Mouse (Mus musculus) Patski (cell line): ENCODE measurements around the gene Kmt2b. TPM values are rescaled to one million over a fixed set of nuclear protein-coding genes. Genes with fewer than 3 reads are reported as not detected.

ENCODE experiments used
- ATAC-seq: fragments of 100-300 bp; one replicate; pipeline ENCODE4 v1.8.0; 2021
- CTCF ChIA-PET: fragments of 350-600 bp; sonication (Branson Sonifier 250); formaldehyde crosslinking; loops from one replicate; lab custom pipeline; 2022; ENCODE audit warnings: inconsistent platforms; lab: Charles Lee
- POLR2A ChIA-PET: fragments of 350-600 bp; sonication (Branson Sonifier 250); formaldehyde crosslinking; loops from one replicate; lab custom pipeline; 2022; ENCODE audit warnings: antibody characterized with exemption, inconsistent platforms; lab: Charles Lee
- DNase-seq: peaks from one replicate; pipeline ENCODE4 v3.0.0-alpha.2; 2011; ENCODE audit warnings: low read depth, low spot score
- H3K27me3 ChIP-seq: fragments of 371-371 bp; one replicate; pipeline ENCODE4 v1.5.1; 2021
- CTCF ChIP-seq: fragments of 100-300 bp; IDR thresholded peaks from one replicate; pipeline ENCODE4 v1.5.1; 2021
- in situ Hi-C: fragments of 300-500 bp; cut with MboI; formaldehyde crosslinking; loops from 3 replicates; pipeline ENCODE4 v1.11.1; 2018; ENCODE audit warnings: low pct_unique_long_range_greater_than_20kb, mixed read lengths
- polyA plus RNA-seq: library from polyadenylated mRNA; unstranded; gene quantifications from one replicate; pipeline ENCODE4 v1.2.3, GENCODE M21; 2021

Gene Kmt2b
- polyA plus RNA-seq, 1 experiment from 2014 or later, result 40.7 TPM

DNA sequence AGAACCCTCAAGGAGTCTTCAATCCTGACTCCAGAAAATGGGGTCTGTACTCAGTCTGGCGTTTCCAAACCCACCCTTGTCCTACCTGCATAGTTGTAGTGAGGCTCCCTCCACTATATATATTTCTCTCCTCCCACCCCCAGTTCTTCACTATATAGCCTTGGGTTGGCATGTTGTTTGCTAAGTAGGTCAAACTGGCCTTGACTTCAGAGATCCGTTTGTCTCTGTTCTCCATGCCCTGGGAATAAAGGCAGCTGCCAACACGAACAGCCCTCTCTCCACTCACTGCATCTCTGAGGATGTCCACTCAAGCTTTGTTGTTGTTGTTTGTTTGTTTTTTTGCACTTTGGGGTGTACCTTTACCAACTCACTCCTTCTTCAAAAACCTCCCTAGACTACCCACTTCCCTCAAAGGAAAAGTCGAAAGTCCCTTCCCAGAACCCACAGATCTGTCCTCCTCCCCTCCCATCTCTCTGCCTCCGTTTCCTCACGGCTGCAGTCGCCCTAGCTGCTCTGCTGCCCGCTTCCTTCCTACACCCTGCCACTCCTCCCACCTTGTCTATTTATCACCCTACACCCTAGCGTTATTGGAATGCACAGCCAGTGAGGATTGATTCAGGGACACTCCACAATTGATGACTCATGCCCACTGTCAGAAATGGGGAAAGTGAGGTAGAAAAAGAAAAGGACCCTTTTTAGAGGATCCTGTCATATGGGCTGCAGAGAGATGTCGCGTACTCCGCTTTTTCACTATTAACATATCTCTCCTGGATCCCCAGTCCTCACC, 29.7 kb downstream of the Kmt2b start:
- CTCF ChIA-PET, result no interaction called here
- ATAC-seq (no peak), DNase-seq (no peak)
- in situ Hi-C loops, result loop anchor here (10.0 kb wide), 1 partner anchor 1734 kb away; the partner anchor contains the start of gene Ech1
- H3K27me3 ChIP-seq, result no peaks in the 10 kb centered on the region
- POLR2A ChIA-PET, result interaction anchor here (1.1 to 1.5 kb wide), 2 partner anchors 9 to 19 kb away, joined by 3 read pairs; no protein-coding TSS in a partner anchor
- no peak for TF ChIP-seq CTCF

DNA sequence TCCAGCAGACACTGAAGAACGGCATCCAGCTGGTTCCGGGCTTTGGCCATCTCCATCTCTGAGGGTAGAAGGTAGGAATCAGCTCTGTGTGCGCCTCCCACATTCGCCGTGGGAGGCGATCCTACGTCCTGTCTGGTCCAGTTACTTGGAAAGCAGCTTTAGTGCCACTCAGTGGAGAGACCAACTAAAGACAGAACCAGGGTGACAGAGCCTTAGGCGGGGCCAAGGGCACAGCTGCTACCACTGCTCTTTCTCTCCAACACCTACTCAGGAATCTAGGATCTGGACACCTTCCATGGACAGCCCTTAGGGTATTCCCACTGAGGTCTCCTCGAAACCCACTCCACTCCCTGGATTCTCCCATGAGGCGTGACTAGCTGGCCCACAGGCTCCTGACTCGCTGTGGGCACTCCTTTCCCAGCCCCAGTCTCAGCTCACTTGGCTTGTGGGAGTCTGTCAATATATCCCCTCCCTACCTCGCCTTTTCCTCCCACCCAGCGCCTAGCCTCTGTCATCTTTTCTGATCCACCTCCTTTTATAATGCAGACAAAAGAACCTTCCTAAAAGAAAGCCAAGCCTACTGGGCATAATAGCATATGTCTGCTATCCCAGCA, 30.5 kb downstream of the Kmt2b start:
- DNase-seq (no peak), ATAC-seq (no peak)
- TF ChIP-seq CTCF, result no peak
- ChIA-PET POLR2A (interaction anchor here (1.2 to 1.5 kb wide), 3 partner anchors 10 to 30 kb away, joined by 3 to 5 read pairs (median 3); partner anchors contain the start of gene Kmt2b), CTCF (interaction anchor here (1.8 kb wide), 1 partner anchor 16 kb away, joined by 5 read pairs; no protein-coding TSS in a partner anchor)
- in situ Hi-C loops, result loop anchor here (10.0 kb wide), 1 partner anchor 1733 kb away; the partner anchor contains the start of gene Ech1
- H3K27me3 ChIP-seq, result no peaks in the 10 kb centered on the region

DNA sequence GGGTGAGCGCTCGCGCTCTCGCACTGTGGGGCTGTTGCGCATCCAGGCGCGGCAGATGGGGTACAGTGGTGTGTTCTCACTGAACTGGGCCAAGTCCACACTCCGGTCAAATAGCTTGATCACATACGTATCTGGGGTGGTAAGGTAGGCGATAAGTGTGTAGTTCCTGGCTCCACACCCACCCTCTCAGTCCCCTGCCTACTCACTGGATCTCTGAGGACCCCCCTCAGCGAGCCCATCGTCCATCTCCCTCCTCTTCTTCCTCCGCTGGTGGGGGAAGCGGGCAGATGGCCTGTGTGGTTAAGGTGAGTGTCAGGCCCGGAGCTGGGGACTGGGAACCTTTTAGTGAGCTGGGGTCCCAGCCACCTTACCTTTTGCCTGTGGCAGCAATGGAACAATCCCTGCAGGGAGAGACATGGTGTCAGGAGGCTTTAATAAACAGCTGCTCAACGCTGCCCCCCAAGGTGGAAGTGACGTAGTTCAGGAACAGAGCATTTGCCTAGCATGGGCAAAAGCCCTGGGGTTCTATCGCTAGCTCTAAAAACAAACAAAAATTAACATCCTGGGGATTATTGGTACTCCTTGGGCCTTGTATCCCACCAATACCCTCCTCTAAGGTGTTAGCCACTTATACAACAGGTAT, 31.5 kb downstream of the Kmt2b start:
- TF ChIP-seq CTCF, result no peak
- in situ Hi-C loops, result loop anchor here (10.0 kb wide), 1 partner anchor 1732 kb away; the partner anchor contains the start of gene Ech1
- H3K27me3 ChIP-seq, result no peaks in the 10 kb centered on the region
- ChIA-PET CTCF (interaction anchor here (1.8 kb wide), 1 partner anchor 17 kb away, joined by 5 read pairs; no protein-coding TSS in a partner anchor), POLR2A (interaction anchor here (1.2 to 1.3 kb wide), 2 partner anchors 19 to 31 kb away, joined by 3 to 5 read pairs; partner anchors contain the start of gene Kmt2b)
- no peak for ATAC-seq
- DNase-seq, result no peak

DNA sequence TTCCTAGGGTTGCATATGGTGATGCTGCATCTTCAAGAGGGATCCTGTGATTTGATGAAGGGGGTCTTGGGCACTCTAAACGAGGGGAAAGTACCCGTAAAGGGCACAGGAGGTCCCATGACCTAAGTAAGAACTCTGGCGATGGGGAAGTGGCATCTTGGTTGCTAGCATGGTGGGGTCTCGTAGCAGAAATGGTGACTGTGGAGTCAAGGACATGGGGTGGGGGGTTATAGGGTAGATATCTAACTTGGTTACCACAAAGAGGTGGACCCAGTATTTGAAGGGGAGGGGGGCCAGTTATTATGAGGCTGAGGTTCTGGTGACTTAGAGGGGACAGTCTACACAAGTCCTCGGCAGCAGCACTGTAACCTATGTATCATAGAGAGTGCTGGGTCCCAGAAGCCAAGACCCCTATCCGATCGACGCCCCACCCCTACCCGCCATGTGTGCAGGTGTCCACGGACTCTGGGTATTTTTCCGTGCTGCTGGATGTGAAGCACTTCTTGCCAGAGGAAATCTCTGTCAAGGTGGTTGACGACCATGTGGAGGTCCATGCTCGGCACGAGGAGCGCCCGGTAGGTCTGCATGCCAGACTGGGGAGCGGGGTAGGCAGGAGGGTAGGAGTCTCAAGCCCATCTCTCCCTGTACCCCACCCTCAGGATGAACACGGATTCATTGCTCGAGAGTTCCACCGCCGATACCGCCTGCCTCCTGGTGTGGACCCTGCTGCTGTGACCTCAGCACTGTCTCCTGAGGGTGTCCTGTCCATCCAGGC, 34.5 kb downstream of the Kmt2b start:
- POLR2A ChIA-PET, result no interaction called here
- DNase-seq, result no peak
- CTCF ChIA-PET, result interaction anchor here (1.8 kb wide), 1 partner anchor 18 kb away, joined by 6 read pairs; no protein-coding TSS in a partner anchor
- ATAC-seq, result no peak
- no peak for TF ChIP-seq CTCF
- in situ Hi-C loops, result loop anchor here (10.0 kb wide), 1 partner anchor 1729 kb away; the partner anchor contains the start of gene Ech1
- no peaks in the 10 kb centered on the region for H3K27me3 ChIP-seq

DNA sequence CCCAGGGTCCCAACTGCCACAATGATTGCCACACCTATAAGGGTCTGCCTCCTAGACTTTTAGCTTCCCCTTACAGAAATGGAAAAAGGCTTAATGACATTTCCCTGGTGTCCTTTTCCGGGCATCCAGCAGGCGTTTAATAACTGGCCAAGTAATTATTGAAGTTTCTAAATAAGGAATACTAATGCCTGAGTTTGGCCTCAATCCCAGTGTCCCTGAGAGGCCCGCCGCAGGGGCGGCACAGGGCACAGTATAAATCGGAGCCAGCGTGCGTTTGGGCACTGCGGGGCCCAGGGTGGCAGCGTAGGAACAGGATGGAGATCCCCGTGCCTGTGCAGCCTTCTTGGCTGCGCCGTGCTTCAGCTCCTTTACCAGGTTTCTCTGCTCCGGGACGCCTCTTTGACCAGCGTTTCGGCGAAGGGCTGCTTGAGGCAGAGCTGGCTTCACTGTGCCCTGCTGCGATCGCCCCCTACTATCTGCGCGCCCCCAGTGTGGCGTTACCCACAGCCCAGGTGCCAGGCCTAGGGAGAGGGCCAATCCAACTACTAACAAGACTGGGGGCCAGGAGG, 35.4 kb downstream of the Kmt2b start:
- TF ChIP-seq CTCF, result no peak
- ChIA-PET CTCF (interaction anchor here (0.8 to 1.8 kb wide), 3 partner anchors 16 to 62 kb away, joined by 3 to 6 read pairs (median 6); no protein-coding TSS in a partner anchor), POLR2A (interaction anchor here (0.7 to 1.0 kb wide), 3 partner anchors 10 to 32 kb away, joined by 3 read pairs; partner anchors contain the start of genes Gm49396 and U2af1l4)
- in situ Hi-C loops, result loop anchor here (10.0 kb wide), 1 partner anchor 1728 kb away; the partner anchor contains the start of gene Ech1
- H3K27me3 ChIP-seq, result no peaks in the 10 kb centered on the region
- DNase-seq (no peak), ATAC-seq (no peak)

DNA sequence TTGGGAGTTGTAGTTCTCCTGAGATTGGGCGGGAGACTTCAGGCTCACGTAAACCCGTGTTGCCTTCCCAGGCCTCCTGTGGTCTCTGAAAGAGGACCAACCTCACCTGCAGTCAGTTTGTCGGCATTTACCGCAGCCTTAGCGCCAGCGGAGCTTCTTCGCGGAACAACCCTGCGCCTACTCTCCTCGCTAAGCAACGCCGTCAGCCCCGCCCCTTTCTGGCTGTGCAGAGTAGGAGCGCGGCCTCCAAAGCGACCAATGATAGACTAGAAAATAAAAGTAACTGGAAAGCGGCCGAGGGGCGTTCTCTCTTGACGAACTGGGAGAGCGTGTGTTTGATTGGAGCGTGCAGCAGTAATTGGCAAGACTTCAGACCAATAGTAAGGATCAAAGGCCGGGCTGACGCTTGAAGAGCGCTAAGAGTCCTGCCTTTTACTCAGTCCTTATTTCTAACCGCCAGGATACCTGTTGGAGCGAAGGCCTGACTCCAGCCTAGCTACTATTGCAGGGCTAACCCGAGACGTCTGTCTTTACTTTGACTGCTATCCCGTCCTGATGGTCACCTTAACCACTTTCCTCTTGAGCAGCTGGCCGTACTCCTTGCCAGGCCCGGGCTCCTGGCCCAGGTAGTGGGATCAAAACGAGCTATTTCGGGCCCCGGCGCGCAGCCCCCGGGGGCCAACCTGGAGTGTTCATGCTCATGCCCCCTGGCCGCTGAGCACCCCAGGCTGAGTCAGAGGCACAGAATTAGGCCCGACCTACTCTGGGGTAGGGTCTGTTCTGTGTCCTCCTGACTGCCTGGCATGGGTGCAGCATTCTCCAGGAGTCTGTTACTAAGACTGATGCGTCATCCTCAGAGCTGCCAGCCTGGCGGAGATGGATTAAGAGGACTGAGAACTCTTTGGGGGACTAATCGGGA, 36.2 kb downstream of the Kmt2b start, which contains the start of the genes Hspb6 and Proser3:
Hspb6 (plus strand) TSS at position 77 of the 919 bp plus-strand sequence.
Proser3 (minus strand) TSS at position 198 of the 919 bp plus-strand sequence.
- ATAC-seq (peak; percentile 97), DNase-seq (peak; percentile 94)
- H3K27me3 ChIP-seq, result no peaks in the 10 kb centered on the region
- CTCF ChIA-PET, result interaction anchor here (0.8 to 1.8 kb wide), 4 partner anchors 16 to 61 kb away, joined by 3 to 6 read pairs (median 6); no protein-coding TSS in a partner anchor
- in situ Hi-C loops, result loop anchor here (10.0 kb wide), 1 partner anchor 1728 kb away; the partner anchor contains the start of gene Ech1
- POLR2A ChIA-PET, result interaction anchor here (0.7 to 1.0 kb wide), 3 partner anchors 10 to 33 kb away, joined by 3 read pairs; partner anchors contain the start of genes Gm49396 and U2af1l4
- TF ChIP-seq CTCF, result no peak

DNA sequence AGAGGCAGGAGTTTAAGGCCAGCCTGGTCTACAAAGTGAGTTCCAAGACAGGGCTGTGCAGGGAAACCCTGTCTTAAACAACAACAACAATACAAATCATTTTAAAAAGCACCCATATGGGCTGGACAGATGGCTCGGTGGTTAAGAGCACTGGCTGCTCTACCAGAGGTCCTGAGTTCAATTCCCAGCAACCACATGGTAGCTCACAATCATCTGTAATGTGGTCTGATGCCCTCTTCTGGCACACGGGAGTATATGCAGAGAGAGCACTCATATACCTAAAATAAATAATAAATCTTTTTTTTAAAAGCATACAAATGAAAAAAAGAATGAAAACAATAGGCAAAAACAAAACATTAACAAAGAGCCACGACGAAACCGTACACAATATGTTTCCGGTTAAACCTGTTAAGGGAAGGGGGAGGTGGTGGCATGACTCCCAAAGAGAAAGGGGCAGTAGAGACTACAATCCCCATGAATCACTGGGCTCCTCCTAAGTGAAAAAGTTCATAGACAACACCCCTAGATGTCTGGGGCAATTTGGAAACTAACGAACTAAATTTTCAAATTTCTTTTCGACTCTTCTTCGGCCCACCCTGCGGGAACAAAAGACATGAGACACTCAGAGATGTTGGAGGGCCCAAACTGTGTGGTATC, 37.0 kb downstream of the Kmt2b start:
- DNase-seq, result no peak
- ChIA-PET CTCF (interaction anchor here (0.7 to 1.3 kb wide), 2 partner anchors 22 to 59 kb away, joined by 3 to 5 read pairs; no protein-coding TSS in a partner anchor), POLR2A (interaction anchor here (0.6 kb wide), 1 partner anchor 60 kb away, joined by 3 read pairs; no protein-coding TSS in a partner anchor)
- ATAC-seq, result peak; percentile 49
- H3K27me3 ChIP-seq, result no peaks in the 10 kb centered on the region
- no peak for TF ChIP-seq CTCF
- in situ Hi-C loops, result loop anchor here (10.0 kb wide), 1 partner anchor 1727 kb away; the partner anchor contains the start of gene Ech1
